Mouse (Mus musculus): ENCODE measurements around the gene Maged2.
"Not testable (repeated sequence)": the region's sequence is repeated elsewhere in the genome, so short reads cannot be mapped to it uniquely, and the experiment has no call there.

The Maged2 gene

GRCm38 (mm10) chrX:150814139-150814469 is at the start of gene Maged2:
Gene Maged2, minus strand, starts transcription at chrX:150814345.
- DNase-seq, result peak in 1 of 2 experiments; percentile 9

GRCm38 (mm10) chrX:150848230-150848629 is 34.1 kb upstream of the Maged2 start:
- DNase-seq, result no peak

- DNase-seq, result not testable (repeated sequence)
These were observed 31.5 kb upstream of the Maged2 start for GRCm38 (mm10) chrX:150845480-150846205.

- DNase-seq, result not testable (repeated sequence)
These were observed 29.1 kb upstream of the Maged2 start for GRCm38 (mm10) chrX:150843257-150843656.

- no peak for DNase-seq
These were observed 16.2 kb upstream of the Maged2 start for GRCm38 (mm10) chrX:150830297-150830696.

- no peak for DNase-seq
These were observed 3.1 kb upstream of the Maged2 start for GRCm38 (mm10) chrX:150817278-150817677.

GRCm38 (mm10) chrX:150815601-150816000 is 1.5 kb upstream of the Maged2 start:
- no peak for DNase-seq

GRCm38 (mm10) chrX:150813464-150814138 is 544 bp downstream of the Maged2 start:
- DNase-seq, result peak; percentile 30 to 47

GRCm38 (mm10) chrX:150812787-150813298 is 1.3 kb downstream of the Maged2 start:
- DNase-seq, result peak; percentile 84 to 90

GRCm38 (mm10) chrX:150800987-150801386 is 13.2 kb downstream of the Maged2 start:
- not testable (repeated sequence) for DNase-seq

GRCm38 (mm10) chrX:150798493-150799177 is 15.5 kb downstream of the Maged2 start:
- not testable (repeated sequence) for DNase-seq
